In genomic region chr16:94497911-94498310, GRCm38 (mm10) we compare ENCODE assay signal across 8 mouse cellular contexts. TPM values are rescaled to one million over a fixed set of nuclear protein-coding genes. Genes with fewer than 3 reads are reported as not detected.
DNase-seq lines count a peak whose midpoint lies in the region; ATAC-seq and TF ChIP-seq lines count a peak whose summit lies in the region.

No protein-coding gene starts in this region.

- ATAC-seq in megakaryocyte, adult 5-6 weeks (ENCODE audit: poor library complexity, severe bottlenecking): peak; percentile 78

- no peak for TF ChIP-seq CTCF in cerebellum, adult 2 months (IDR thresholded peaks at IDR 0.05; ENCODE audit: borderline replicate concordance, insufficient read depth, low read depth, low read length)

- peak; percentile 26 for DNase-seq in ovary, postnatal 36 days (ENCODE audit: low spot score)
- DNase-seq in ovary, postnatal 10 days (ENCODE audit: low spot score): no peak
- DNase-seq in cerebellum, adult 2 months: peak; percentile 25 to 49
- DNase-seq in heart, adult 9 months (ENCODE audit: low spot score in 2 of 2): peak; percentile 54 to 64
- DNase-seq in layer of hippocampus, postnatal 36 days: peak; percentile 51 to 54
- no peak for DNase-seq in embryo, embryonic 10.5 days (ENCODE audit: low spot score)
- DNase-seq in spleen, adult 18-20 months: no peak

- no peaks in the 10 kb centered on the region for H3K27me3 ChIP-seq in cerebellum, adult 2 months (ENCODE audit: control insufficient read depth, insufficient read depth, low read length)

- no peaks in the 10 kb centered on the region for H3K4me1 ChIP-seq in cerebellum, adult 2 months (ENCODE audit: control insufficient read depth, insufficient read depth, low read length)

- no peak overlapping the region for H3K27ac ChIP-seq in cerebellum, adult 2 months (ENCODE audit: insufficient read depth, low read length)

- no peak overlapping the region for H3K4me3 ChIP-seq in cerebellum, adult 2 months (replicated peaks; ENCODE audit: insufficient read depth, low read depth, low read length)

- 31% methylated on average over 5 of the region's 5 CpGs for WGBS in cerebellum, adult 2 months

- TF ChIP-seq POLR2A in cerebellum, adult 2 months (IDR thresholded peaks at IDR 0.05; ENCODE audit: borderline replicate concordance, insufficient read depth, low read length): no peak

RNA-seq across cellular contexts. Expression of gene Vps26c, which starts 28.7 kb away (rescaled TPM):
- 54.8 and 57.8 TPM in 2 replicates for polyA plus RNA-seq in cerebellum, adult 2 months (2012; rRNA removed)
- 10 to 100 TPM; 34.8 to 35.3 TPM for total RNA-seq in layer of hippocampus, postnatal 36 days (2021)
- 39.2 and 43.3 TPM in 2 replicates for total RNA-seq in megakaryocyte, adult 5-6 weeks (2015)
- 45.6 and 46.0 TPM in 2 replicates for total RNA-seq in megakaryocyte, adult 5-6 weeks (2017)

Comparison
In these comparisons a context has a peak if more than half of its experiments do, and no peak if none do; other contexts are left out.
1. DNase-seq: peak in ovary, postnatal 36 days (single experiment), cerebellum, adult 2 months (2 of 2), heart, adult 9 months (2 of 2) and layer of hippocampus, postnatal 36 days (2 of 2); none in ovary, postnatal 10 days (single experiment), embryo, embryonic 10.5 days (single experiment) and spleen, adult 18-20 months (0 of 2).